Mouse (Mus musculus): Measurements from ENCODE around the gene Zbtb8a.

Gene Zbtb8a

DNA sequence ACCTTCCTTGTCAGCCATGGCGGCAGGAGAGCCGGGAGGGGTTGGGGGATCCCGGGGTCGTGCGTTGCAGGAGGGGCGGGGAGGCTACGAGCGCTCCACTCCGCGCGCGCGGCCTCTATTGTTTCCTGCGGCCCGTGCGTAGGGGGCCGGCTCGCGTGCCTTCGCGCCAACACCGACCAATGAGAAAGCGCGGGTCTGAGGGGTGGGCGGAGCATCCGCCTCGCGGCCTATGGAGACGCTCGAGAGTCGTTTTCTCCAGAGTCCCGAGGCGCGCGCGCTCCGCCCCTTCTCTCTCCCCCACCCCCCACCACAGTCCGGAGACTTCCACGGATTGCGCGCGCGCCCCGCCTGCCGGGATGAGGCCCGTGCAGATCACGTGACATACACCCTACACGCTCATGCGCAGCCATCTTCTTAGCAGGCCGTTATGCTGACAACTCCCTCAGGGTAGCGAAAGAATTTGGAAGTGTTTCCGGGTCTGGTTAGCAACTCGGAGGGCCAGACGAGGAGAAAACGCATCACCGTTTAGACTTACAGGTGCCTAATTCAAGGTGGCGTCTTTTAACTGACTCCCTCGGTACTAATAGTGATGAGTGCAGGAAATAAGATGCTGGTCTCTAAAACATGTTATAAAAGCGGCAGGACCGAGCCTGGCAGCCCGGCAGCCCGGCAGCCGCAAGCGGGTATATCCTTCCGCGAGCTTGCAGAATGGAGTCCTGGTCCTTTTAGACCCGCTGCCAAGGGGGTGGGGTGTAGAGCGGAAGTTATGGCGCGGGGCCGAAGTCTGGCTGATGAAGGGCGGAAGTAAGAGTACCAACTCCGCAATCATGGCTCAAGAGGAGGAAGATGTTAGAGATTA lies 42.5 kb downstream of the Zbtb8a start, which contains the start of the genes Rbbp4 and Zbtb8os:
Gene Rbbp4 (minus strand): TSS at position 155 of the 859 bp plus-strand sequence.
Gene Zbtb8os (plus strand): TSS at position 480 of the 859 bp plus-strand sequence.
- DNase-seq (ENCODE audit: inconsistent ontology term), result peak; percentile 100

DNA sequence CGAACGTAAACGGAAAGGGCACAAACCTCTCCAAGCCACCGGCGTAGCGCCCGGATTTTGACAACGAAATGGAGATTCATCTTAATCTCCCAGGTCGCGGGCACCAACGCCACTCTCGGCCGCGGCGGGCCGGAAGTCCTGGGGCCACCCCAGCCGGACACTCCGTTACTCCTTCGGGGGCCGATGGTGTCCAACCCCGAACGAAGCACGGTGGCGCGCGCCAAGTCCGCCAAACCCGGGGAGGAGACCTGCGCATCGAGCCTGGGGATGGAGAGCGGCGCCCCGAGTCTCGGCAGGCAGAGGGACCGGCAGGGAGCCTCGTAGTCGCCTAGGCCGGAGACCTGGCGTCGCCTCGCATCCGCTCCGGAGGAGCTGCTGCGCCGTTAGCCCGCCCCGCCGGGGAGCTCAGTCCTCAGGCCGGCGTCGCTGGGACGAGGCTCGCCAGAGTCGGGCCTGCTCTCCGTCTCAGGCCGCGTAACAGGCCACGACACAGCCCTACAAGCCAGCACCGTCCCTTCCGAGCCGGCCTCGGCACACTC lies 43.2 kb downstream of the Zbtb8a start:
- DNase-seq (ENCODE audit: inconsistent ontology term), result no peak

DNA sequence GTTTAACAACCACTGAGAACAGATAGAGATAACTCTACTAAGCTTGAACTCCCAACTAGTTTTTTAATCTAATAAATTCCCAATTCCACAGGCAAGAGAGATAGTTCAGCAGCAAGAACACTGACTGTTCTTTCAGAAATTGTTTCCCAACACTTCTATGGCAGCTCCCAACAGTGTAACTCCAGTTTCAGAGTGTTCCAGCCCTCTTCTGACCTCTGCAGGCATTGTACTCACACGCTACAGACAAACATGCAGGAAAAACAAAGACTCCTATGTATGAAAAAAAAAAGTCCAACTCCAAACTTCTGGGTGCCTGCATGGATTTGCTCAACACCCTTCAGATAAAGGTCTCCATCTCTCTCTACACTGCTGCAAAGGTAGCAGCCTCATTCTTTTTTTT lies 45.1 kb downstream of the Zbtb8a start:
- peak; percentile 8 for DNase-seq (ENCODE audit: inconsistent ontology term)

DNA sequence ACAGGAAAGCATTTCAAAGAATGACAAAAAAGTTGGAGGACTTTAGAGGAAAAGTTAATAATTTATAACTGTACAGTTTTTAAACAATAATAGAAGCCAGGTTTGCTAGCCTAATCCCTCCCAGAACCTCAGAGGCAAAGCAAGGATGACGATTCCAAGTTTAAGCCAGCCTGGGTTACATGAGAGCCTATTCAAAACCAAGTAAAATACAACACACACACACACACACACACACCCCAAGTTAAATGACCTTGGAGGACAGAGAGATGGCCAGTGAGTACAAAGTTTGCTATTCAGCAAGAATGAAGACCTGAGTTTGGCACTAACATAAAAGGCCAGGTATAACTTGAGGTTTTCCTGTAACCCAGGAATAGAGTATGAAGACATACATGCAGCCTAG lies 51.7 kb downstream of the Zbtb8a start:
- DNase-seq (ENCODE audit: inconsistent ontology term), result no peak

DNA sequence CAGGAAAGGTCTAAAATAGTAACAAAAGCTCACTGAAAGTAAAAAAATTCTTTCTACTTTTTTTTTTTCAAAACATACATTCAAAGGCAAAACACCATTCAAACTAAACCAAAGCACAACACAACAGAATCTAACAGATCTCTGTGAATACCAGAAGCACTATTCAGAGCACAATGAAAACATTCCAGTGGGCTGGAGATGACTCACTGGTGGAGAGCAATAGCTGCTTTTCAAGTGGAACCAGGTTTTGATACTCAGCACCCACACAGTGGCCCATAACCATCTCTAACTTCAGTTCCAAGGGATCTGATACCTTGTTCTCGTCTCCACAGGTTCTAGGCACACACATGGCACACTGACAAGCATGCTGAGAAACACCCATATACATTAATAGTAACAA lies 53.2 kb downstream of the Zbtb8a start:
- peak; percentile 85 for DNase-seq (ENCODE audit: inconsistent ontology term)

DNA sequence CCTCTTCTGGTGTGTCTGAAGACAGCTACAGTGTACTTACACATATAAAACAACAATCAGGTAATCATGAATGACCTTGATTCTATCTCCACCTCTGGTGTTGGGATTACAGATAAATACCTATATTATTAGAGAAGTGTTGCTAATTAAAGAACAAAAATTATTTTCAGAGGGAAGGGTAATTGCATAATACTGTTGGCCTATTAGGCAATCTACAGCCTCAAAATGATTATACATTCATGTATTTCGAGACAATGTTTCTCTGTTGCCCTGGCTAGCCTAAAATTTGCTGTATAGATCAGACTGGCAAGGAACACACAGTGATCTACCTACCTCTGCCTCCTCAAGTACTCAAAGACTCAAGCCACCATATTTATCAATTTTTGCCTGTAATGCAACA lies 54.4 kb downstream of the Zbtb8a start:
- DNase-seq (ENCODE audit: inconsistent ontology term), result no peak

DNA sequence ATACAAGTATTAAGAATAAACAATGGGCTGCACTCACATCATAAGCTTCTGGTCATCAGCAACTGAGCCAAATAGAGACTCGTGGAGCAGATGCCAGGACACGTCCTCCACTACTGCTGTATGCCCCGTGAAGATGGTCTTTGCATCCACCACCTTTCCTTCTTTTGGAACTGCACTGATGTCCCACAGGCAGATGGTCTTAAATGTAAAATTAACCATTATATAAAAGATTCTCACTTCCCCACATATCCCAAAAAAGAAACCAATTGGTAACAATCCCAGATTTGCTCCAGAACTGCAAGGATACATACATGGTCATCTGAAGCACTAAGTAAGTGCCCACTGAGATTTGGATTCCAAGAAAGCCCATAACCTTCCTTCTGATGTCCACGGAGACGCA lies 55.9 kb downstream of the Zbtb8a start:
- DNase-seq (ENCODE audit: inconsistent ontology term), result no peak

DNA sequence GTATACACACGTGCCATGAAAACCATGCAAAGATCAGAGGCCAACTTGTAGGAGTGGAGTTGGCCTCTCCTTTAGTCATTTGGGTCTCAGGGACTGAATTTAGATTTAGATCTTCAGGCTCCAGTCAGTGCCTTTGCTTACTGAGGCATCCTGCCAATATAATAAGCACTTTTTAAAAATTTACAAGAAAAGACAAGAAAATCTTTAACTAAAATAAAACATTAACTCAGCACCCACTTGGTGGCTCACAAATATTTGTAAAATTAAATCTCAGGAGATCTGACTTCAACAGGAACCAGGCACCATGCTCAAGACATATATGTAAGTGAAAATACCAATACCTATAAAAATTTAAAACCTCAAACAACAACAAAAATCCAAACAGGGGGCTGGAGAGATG lies 57.0 kb downstream of the Zbtb8a start:
- no peak for DNase-seq (ENCODE audit: inconsistent ontology term)

DNA sequence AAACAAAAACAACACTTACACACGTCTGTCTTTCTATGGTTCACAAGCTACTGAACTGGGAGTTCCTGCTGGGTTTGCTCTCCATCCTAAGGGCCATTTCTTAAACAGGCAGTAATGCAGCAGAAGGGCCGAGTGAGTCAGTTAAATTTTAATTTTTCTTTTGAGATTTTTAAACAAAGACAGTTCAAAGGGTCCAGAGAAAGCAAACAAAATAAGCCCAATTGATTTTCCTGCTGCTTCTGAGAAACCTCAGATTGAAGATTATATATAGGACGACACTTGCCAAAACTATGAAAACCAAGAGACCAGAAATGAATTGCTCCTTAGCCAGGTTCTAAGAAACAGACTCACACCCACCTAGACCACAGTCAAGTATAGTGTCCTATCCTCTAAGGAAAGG lies 64.0 kb downstream of the Zbtb8a start:
- no peak for DNase-seq (ENCODE audit: inconsistent ontology term)

DNA sequence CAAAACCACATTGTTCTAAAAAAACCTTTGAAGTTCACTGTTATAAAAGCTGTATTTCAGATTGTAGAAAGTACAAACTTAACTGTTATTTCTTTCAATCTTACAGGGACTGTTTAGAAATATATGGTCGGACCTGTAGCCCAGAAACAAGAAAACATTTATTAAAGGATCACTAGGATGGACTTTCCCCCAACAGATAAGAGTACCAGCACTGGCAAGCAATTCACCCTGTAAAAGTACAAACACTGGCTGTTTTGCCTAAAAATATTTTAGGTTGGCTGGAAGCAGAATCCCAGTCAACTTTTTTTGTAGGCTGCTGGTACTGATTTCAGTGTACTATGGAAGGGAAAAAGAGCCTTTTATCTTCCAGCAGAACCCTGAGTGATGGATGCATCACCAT lies 70.0 kb downstream of the Zbtb8a start:
- DNase-seq (ENCODE audit: inconsistent ontology term), result no peak

DNA sequence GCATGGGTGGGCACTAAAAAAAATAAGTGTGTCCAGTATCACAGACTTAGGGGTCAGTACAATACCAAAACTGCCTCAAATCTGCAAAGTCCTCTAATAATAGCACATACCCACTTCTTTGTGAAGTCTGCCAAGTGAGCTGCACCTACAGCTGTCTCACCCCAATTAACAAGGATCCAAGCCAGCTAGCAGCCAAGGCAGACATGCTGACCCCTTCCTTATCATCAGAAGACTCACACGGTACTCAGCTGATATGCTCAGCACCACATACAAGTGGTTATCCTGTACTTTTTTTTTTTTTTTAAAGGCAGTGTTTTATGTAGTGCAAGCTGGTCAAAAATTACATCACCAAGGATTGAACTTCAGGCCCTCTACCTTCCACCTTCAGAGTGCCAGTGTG lies 73.6 kb downstream of the Zbtb8a start:
- no peak for DNase-seq (ENCODE audit: inconsistent ontology term)

DNA sequence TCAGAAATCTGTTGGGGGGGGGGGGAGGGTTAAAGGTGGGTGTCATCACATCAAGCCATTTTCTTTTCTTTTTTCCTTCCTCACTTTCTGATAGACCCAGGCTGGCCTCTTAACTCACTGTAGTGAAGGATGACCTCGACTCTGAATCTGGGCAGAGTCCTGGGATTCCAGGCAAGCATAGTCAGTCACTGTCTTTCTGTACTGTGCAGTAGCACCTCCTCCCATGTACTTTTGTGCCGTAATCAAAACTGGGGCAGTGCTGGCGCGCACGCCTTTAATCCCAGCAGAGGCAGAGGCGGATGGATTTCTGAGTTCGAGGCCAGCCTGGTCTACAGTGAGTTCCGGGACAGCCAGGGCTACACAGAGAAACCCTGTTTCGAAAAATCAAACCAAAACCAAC lies 74.1 kb downstream of the Zbtb8a start:
- DNase-seq (ENCODE audit: inconsistent ontology term), result peak; percentile 37

Data from Muller cell, postnatal 12 days (primary cell).